Mouse (Mus musculus) granulocyte monocyte progenitor cell, adult 5-6 weeks (primary cell): ENCODE results near the gene Nr1h5. TPM values are rescaled to one million over a fixed set of nuclear protein-coding genes. Genes with fewer than 3 reads are reported as not detected.

Experiments
- ATAC-seq: replicated peaks from 2 replicates; pipeline ENCODE4 v1.8.0; 2016; ENCODE audit warnings: mild to moderate bottlenecking, moderate TSS enrichment, inconsistent platforms; ENCODE audit not compliant: poor library complexity, severe bottlenecking
- total RNA-seq, 2 experiments: library from RNA; stranded (forward) in 1 of 2; stranded (reverse) in 1 of 2; fragments of 200-712, 200-1000 nt in 1 of 2; fragments of >200 nt in 1 of 2; fragmentation: Nextera tagmentation in 1 of 2; gene quantifications; 2 replicates each; pipeline ENCODE4 v1.2.3; 2014 to 2017

The Nr1h5 gene
- total RNA-seq, 2 experiments from 2014 or later: not detected

- ATAC-seq: no peak
Measured at GRCm38 (mm10) chr3:102899136-102899535, 64.8 kb downstream of the Nr1h5 start.

Other genes starting within 250 kb of the Nr1h5 start
- gene Tspan2, start 229.6 kb downstream of the Nr1h5 start, total RNA-seq (2014; fragmentation: Nextera tagmentation): 27.8 and 30.1 TPM in 2 replicates
- gene Tspan2, start 229.6 kb downstream of the Nr1h5 start, total RNA-seq (2017): 18.4 and 19.9 TPM in 2 replicates
- not detected in 2 replicates for gene Tshb, start 181.4 kb downstream of the Nr1h5 start, total RNA-seq (2014; fragmentation: Nextera tagmentation)
- gene Tshb, start 181.4 kb downstream of the Nr1h5 start, total RNA-seq (2017): not detected in 2 replicates
- gene Sycp1, start 28.0 kb downstream of the Nr1h5 start, total RNA-seq (2014; fragmentation: Nextera tagmentation): not detected in 2 replicates
- not detected in 2 replicates for gene Sycp1, start 28.0 kb downstream of the Nr1h5 start, total RNA-seq (2017)
- gene Sike1, start 31.6 kb upstream of the Nr1h5 start, total RNA-seq (2014; fragmentation: Nextera tagmentation): 46.0 and 64.7 TPM in 2 replicates
- gene Sike1, start 31.6 kb upstream of the Nr1h5 start, total RNA-seq (2017): 23.7 and 25.1 TPM in 2 replicates
- 257 and 283 TPM in 2 replicates for gene Csde1, start 56.3 kb upstream of the Nr1h5 start, total RNA-seq (2014; fragmentation: Nextera tagmentation)
- gene Csde1, start 56.3 kb upstream of the Nr1h5 start, total RNA-seq (2017): 739 and 762 TPM in 2 replicates
- 55.9 and 90.5 TPM in 2 replicates for gene Nras, start 94.2 kb upstream of the Nr1h5 start, total RNA-seq (2014; fragmentation: Nextera tagmentation)
- gene Nras, start 94.2 kb upstream of the Nr1h5 start, total RNA-seq (2017): 69.0 and 97.7 TPM in 2 replicates
- gene Ampd1, start 109.9 kb upstream of the Nr1h5 start, total RNA-seq (2014; fragmentation: Nextera tagmentation): not detected in 2 replicates
- gene Ampd1, start 109.9 kb upstream of the Nr1h5 start, total RNA-seq (2017): not detected in 2 replicates
- gene Dennd2c, start 138.5 kb upstream of the Nr1h5 start, total RNA-seq (2014; fragmentation: Nextera tagmentation): 0.94 and 4.1 TPM in 2 replicates
- gene Dennd2c, start 138.5 kb upstream of the Nr1h5 start, total RNA-seq (2017): 0.82 and 1.5 TPM in 2 replicates
- gene Bcas2, start 207.5 kb upstream of the Nr1h5 start, total RNA-seq (2014; fragmentation: Nextera tagmentation): 89.9 and 107 TPM in 2 replicates
- 136 and 172 TPM in 2 replicates for gene Bcas2, start 207.5 kb upstream of the Nr1h5 start, total RNA-seq (2017)